Mouse (Mus musculus) layer of hippocampus, adult 11-12 months (tissue): ENCODE data around the gene C3ar1.

Source experiments
- DNase-seq: peaks from one replicate; pipeline ENCODE4 v3.0.0; 2022; ENCODE audit warnings: low spot score

Gene C3ar1

DNA sequence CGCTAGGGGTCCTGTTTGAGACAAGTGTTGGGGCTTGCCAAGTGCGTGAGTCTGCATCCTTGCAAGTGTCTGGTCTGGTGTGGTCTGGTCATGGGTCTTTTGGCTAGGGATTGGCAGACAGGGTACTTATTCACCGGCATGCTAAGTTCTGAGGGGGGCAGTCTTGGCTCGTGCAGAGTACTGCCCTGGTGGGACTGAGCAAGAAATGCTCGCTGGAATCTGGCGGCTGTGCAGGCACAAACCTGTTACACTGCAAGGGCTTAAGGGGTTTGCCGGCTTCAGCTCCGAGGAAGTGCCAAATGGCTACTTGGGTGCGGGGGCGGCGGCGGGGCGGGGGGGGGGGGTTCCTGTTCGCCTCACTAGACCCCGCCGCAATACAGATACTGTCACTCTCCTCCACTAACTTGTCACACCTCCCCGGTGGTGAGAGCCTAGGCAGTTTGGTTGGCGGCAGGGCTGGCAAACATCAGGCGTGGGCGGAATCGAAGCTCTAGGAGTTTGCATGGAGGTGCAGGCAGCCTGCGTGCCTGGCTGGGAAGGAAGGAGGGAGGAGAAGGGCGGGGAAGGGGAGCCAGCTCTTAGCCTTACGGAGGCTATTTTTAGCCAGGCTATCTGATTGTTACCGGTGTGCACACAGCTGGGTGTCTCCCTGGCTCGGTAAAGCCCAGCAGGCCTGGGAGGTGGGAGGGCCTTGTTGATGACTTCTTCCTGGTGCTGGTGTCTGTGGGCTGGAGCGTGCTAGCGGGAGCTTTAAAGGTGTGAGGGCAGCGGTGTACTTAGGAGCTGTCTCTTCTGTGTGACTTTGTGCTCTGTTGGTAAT, 29.8 kb downstream of the C3ar1 start:
- DNase-seq, result peak; percentile 81

- DNase-seq, result no peak
Observed at GRCm38 (mm10) chr6:122825166-122825565, 30.8 kb downstream of the C3ar1 start.

DNA sequence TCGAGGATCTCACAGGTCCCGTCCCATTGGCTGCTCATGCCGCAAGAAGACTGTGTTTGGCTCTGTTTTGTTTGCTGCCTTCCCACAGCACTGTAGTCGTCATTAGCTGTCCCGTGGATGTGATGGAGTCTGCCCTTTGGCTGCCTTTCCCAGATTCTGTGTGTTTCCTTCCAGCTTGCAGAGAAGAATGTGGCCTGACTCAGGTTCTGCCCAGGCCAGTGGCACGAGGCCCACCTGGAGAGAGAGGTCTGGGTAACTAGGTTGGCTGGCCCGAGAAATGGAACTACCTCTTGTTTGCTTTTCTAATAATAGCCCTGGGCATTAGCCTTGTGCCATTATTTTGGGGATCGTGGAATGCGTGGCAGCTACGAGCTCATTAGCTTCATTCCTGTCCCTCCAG, 31.9 kb downstream of the C3ar1 start:
- DNase-seq, result no peak

DNA sequence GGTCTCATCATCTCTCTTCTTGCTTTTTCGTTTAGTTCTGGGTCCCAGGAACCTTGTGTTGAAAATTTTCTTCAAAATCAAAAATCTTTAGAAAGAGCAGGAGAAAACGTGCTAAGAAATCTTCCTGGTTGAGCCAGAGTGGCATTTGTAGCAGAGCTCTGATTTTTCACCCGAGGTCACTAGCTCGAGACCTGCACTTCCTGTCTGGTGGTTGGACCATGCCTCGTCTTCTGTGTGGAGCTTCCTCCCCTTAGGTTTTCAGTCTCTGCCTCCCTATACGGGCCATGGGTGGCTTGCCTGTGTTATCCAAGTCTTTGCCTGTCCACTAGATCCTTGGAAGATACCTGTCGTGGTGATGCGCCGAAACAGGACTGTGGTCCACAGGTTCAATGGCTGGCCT, 34.1 kb downstream of the C3ar1 start:
- DNase-seq, result no peak

GRCm38 (mm10) chr6:122820799-122821650, 34.9 kb downstream of the C3ar1 start:
- no peak for DNase-seq

DNA sequence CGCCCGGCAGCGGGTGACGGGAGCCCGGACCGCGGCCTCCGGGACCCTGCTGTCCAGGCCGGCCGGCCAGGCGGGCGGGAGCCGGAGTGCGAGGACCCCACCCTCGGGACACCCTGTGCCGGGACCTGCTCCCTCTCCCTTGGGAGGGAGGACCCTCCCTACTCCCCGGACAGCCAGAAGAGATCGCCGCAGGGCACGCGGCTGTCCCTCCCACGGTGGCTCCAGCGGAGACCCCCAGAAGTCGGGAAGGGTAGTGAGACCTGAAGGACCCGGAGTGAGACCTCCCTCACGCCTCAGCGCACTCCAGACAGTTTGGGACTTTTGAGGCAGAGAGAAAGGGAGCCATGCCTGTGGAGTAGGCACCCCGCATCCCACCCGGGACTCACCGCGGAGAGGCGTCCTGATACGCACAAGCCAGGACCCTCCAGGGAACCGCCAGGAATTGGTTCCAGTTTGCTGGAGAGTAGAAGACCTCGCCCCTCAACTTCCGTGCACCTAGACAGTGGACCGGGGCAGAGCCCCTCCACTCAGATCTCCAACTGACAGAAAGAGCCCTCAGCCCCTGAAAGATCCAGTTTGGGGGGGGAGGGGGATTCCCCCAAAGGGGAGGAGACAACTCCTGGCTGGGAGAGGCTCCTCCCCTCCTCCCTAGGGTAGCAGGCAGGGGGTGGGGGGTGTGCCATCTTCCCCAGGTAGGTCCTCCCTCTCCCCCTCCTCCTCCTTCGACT, 35.7 kb downstream of the C3ar1 start:
- DNase-seq, result no peak

DNA sequence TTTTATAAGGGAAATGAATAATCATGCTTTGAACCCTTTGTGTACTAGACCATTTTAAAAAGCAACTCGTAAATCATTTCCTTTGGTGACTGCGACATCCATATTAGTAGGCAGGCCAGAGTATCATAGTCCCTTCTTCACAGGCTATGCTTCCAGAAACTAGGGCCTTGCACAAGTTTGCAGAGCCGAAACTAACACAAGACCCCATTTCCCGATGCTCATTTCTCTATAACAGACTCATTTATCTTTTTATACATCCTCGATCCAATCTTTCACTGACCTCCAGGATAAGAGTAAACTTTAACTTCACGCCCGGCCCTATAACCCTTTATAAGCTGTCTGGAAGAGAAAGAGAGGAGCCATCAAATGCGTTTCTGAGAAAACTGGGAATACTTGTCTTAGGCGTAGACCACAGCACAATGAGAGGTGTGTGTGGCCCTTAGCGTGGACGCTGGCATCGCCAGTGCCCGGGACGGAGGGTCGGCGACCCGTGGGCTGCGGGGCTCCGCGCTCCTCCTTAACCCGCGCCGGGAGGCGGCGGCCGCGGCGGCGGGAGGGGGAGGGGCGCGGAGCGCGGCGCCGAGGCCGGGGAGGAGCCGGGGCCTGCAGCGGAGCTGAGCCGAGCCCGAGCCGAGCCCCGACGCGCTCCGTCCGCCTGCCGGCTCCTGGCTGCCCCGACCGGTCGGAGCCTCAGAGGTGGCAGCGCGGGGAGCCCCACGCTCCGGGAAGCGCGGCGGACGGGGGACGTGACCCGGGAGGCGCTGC, 36.5 kb downstream of the C3ar1 start, which contains the start of gene Foxj2:
Foxj2 (plus strand) TSS at position 609 of the 765 bp plus-strand sequence.
- peak; percentile 59 for DNase-seq

DNA sequence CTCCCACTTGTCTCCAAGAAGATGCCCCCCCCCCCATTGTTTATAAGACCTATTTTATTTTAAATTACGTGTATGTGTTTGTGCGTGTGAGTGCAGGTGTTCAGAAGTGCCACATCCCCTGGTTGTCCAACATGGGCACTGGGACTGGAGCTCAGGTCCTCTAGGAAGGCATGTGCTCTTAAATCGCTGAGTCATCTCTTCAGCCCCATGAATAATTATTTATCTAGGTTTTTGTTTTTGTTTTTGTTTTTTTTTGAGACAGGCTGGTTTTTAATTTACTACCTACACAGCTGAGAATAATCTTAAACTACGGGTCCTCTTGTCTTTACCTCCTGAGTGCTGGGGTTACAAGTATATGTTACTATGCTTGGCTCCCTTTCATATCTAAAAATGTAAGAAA, 42.3 kb downstream of the C3ar1 start:
- DNase-seq, result no peak

- DNase-seq, result no peak
Observed at GRCm38 (mm10) chr6:122812716-122813115, 43.2 kb downstream of the C3ar1 start.

DNA sequence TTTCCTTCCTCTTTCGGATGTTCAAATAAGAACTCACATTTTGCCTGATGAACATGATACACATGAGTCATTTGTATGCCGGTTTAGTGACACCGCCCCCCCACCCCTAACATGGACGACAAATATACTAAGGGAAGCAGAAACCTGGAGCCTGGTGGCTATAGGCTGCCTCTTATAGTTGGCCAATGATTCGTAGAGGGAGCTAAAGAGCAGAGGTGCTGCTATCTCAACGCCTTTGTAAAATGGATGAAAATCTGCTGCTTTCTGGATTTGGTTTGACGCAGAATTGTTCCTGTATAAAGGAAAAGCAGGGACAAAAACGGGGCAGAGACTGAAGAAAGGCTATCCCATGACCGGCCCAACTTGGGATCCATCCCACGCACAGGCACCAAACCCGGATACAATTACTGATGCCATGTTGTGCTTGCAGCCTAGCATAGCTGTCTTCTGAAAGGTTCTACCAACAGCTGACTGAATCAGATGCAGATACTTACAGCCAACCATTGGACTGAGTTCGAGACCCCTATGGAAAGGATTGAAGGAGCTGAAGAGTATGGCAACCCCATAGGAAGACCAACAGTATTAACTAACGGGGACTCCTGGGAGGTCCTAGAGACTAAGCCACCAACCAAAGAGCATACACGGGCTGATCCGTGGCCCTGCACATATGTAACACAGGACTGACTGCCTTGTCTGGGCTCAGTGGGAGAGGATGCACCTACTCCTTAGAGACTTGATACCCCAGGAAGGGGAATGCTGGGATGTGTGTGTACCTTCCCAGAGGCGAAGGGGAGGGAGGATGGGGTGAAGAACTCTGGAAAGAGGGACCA, 44.0 kb downstream of the C3ar1 start:
- no peak for DNase-seq

- DNase-seq, result peak; percentile 92
Observed at GRCm38 (mm10) chr6:122811280-122811652, 44.7 kb downstream of the C3ar1 start.

DNA sequence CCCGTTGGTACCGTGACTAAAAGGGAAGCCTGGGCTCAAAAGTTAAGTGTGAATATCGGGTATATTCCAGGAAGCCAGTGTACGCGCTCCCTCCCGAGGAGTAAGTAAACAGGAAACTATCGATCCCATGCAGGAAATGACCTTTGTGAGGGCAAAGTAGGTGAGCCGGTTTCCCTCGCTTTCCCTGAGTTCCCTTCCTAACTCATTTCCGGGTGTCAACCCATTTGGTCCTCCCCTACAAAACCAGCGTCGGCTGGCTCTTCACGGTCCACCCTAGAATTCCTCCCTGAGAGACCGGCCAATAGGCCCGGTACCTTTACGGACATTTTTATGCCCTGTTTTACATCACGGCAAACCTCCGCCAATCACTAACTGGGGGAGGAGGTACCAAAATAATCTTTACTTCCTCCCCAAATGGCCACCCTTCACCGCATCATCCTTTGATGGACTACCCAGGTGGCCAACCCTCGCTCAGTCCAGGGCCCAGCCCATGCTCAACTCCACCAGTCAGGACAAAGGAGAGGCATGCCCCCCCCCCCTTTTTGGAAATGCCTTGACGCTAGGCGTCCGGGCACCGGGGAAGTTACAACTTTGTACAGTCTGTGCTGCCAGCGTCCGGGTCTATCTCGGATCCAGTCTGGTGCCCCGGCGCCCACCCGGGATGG, 45.2 kb downstream of the C3ar1 start:
- peak; percentile 98 for DNase-seq

DNA sequence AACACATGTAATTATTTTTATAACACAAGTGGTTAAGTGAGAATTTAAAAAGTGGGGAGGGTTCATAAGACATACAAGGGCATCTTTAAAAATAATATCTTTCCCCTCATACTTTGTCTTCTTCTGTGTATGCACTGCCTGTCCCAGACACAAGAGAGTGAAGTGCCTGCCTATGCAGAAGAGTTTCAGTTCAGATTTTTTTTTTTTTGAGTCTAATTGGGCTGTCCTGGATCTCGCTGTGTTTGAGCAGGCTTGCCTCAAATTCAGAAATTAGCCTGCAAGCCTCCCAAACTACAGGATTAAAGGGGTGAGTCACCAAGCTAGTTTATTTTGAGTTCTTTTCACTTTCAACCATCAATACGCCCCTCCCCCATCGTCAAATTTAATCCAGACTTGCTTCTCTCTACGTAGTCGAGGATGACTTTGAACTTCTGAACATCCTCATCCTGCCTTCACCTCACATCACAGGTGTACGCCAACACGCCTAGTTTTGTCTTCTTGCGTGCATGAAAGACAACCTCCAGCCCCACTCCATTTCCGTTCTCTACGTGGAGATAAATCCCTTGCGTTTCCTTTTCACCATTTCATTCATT, 45.8 kb downstream of the C3ar1 start:
- peak; percentile 56 for DNase-seq

DNA sequence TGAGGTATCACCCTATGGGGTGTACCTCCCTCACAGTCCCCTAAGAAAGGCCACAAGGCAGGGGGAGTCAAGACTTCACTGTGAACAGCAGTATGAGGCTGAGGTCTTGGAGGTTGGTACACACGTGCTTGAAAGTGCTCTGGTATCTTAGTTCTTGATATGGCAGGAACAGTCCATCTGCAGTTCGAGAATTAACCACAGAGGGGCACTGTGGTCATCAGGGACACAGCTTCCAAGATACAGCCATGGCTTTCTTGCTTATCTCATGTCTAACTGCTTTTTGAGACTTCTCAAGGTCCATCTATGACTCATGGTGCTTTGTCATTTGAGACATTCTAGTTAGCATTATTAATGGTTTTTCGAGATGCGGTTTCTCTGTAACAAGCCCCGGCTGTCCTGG, 51.5 kb downstream of the C3ar1 start:
- peak; percentile 87 for DNase-seq

DNA sequence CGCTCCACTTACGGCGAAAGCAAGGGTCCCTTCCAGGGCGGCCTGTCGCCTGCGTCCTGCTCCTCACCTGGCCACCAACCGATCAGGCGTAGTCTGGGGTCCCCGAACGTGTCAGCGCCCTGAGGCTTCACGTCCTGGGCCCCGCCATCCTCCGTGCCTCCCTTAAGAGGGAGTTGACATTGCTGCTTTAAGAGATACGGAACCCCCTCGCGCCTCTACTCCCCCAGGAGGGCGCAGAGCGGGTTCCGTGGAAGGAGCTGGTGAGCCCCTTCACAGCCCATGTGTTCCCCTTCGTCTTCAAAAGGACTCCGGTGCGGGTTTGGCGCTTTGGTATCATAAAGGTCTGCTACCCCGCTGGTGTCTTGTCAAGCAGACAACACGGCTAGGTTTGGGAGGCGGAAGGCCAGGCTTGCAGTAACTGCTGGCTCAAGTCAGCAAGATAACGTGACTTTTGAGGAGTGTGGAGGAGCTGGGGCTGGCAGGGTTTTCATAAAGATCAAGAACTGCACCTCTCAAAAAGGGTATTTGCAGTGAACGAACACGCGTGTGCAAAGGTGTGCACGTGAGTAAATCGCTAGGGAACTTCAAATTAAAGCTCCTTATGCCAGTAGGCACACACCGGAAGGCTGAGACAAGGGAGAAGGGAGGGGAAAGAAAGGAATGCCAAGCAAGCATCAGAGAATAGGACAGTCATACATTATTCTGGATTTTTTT, 54.0 kb downstream of the C3ar1 start:
- peak; percentile 53 for DNase-seq

GRCm38 (mm10) chr6:122801301-122801800, 54.6 kb downstream of the C3ar1 start, which contains the start of gene Slc2a3:
Slc2a3 (minus strand) TSS chr6:122801640.
- DNase-seq, result peak; percentile 62

DNA sequence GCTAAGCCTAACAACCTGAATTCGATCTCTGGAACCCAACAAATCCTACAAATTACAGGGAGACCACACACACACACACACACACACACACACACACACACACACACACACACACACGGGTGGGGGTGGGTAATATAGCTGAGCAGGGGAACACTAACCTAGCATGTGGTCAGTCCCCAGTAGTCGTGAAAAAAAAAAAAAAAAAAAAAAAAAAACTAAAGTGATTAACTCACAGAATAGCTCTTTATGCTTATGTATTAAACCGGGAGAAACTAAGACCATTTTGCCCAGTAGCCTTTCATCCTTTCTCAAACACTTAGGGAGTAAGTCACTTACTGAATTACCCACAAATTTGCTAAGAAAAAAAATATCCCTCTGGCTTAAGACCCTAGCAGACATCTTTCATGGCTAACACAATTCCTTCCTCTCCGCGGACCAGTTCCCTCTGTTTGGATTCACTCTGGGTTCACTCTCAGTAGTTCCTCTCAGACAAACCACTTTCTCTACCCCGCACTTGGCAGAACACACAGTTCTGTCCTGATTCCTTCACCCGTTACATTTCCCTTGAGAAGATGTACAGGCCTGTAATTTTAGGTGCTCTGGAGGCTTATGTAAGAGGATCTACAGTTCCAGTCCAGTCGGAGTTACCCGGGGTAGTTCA, 55.2 kb downstream of the C3ar1 start:
- DNase-seq, result no peak
